Mouse (Mus musculus) heart, embryonic 11.5 days (tissue): ENCODE measurements around the gene Cldn4. TPM values are rescaled to one million over a fixed set of nuclear protein-coding genes. Genes with fewer than 3 reads are reported as not detected.

Source experiments
- ATAC-seq: fragments of 200-750 bp; cut with Nextera tagmentation; replicated peaks from 2 replicates; pipeline ENCODE4 v1.8.0; 2017; ENCODE audit warnings: moderate library complexity; ENCODE audit not compliant: insufficient number of reproducible peaks, low FRiP score, low TSS enrichment
- H3K27ac ChIP-seq: fragments of 300-500 bp; sonication (generic); 2 replicates; pipeline ENCODE4 v1.5.1; 2014; ENCODE audit warnings: mild to moderate bottlenecking, low read depth, low read length
- H3K27me3 ChIP-seq: fragments of 300-500 bp; sonication (generic); 2 replicates; pipeline ENCODE4 v1.6.1; 2014; ENCODE audit warnings: mild to moderate bottlenecking, low read length, mixed read lengths; ENCODE audit not compliant: control insufficient read depth, insufficient read depth
- H3K36me3 ChIP-seq: fragments of 300-500 bp; sonication (generic); 2 replicates; pipeline ENCODE4 v1.6.1; 2014; ENCODE audit warnings: mild to moderate bottlenecking, low read length, moderate library complexity, mixed read lengths; ENCODE audit not compliant: control insufficient read depth, insufficient read depth
- H3K4me1 ChIP-seq: fragments of 300-500 bp; sonication (generic); 2 replicates; pipeline ENCODE4 v1.6.1; 2014; ENCODE audit warnings: low read length; ENCODE audit not compliant: control insufficient read depth, insufficient read depth
- H3K4me2 ChIP-seq: fragments of 300-500 bp; sonication (generic); 2 replicates; pipeline ENCODE4 v1.6.1; 2014; ENCODE audit warnings: mild to moderate bottlenecking, moderate library complexity
- H3K4me3 ChIP-seq: fragments of 300-500 bp; sonication (generic); 2 replicates; pipeline ENCODE4 v1.5.1; 2014; ENCODE audit warnings: low read depth, low read length
- H3K9ac ChIP-seq: fragments of 300-500 bp; sonication (generic); 2 replicates; pipeline ENCODE4 v1.6.1; 2014; ENCODE audit warnings: mild to moderate bottlenecking, low read depth, low read length, moderate library complexity
- H3K9me3 ChIP-seq: fragments of 300-500 bp; sonication (generic); replicated peaks from 2 replicates; pipeline ENCODE4 v1.6.1; 2016; ENCODE audit warnings: low read length; ENCODE audit not compliant: control insufficient read depth
- WGBS: fragments of 180-500 bp; shearing (Covaris S2); extraction: QIAGEN DNeasy Blood & Tissue Kit; methylation state at CpG from one replicate; pipeline ENCODE4 v1.1.7; 2014; ENCODE audit not compliant: insufficient replicate concordance; 5-methylcytosine and 5-hydroxymethylcytosine counted together
- polyA plus RNA-seq: library from polyadenylated mRNA; unstranded; fragments of >200 nt; fragmentation: Nextera tagmentation; extraction: Ambion mirVana; gene quantifications from 2 replicates; pipeline ENCODE4 v1.2.1, GENCODE M21; 2014

Gene Cldn4
- polyA plus RNA-seq, 1 experiment from 2014 or later = 1.7 TPM

GRCm38 (mm10) chr5:134955491-134955890 is 8.8 kb upstream of the Cldn4 start:
- H3K9me3 ChIP-seq = no peaks in the 10 kb centered on the region
- ATAC-seq = no peak
- no peak overlapping the region for H3K4me2 ChIP-seq
- WGBS = 58% methylated on average over 5 of the region's 5 CpGs
- H3K4me1 ChIP-seq = peaks cover 12% of the 10 kb centered on the region
- no peaks in the 10 kb centered on the region for H3K36me3 ChIP-seq
- no peak overlapping the region for H3K4me3 ChIP-seq
- H3K9ac ChIP-seq = no peak overlapping the region
- H3K27me3 ChIP-seq = no peaks in the 10 kb centered on the region
- H3K27ac ChIP-seq = no peak overlapping the region

- 7% methylated on average over 19 of the region's 19 CpGs for WGBS
- H3K9ac ChIP-seq = peak overlapping the region; percentile 29; the same call in 1 of the 2 replicates
- H3K36me3 ChIP-seq = no peaks in the 10 kb centered on the region
- 0 out of 2 replicates have a peak overlapping the region, but pooled peaks have one; percentile 19 for H3K4me3 ChIP-seq
- H3K27ac ChIP-seq = peak overlapping the region; percentile 38; the same call in 1 of the 2 replicates
- peaks cover 9% of the 10 kb centered on the region for H3K27me3 ChIP-seq
- peak; percentile 55 for ATAC-seq
- H3K4me1 ChIP-seq = peaks cover 20% of the 10 kb centered on the region
- peak overlapping the region; percentile 56 for H3K4me2 ChIP-seq
- H3K9me3 ChIP-seq = no peaks in the 10 kb centered on the region
Measured at GRCm38 (mm10) chr5:134951053-134951884, 4.5 kb upstream of the Cldn4 start.

GRCm38 (mm10) chr5:134948085-134948439 is 1.3 kb upstream of the Cldn4 start:
- Histone ChIP-seq H3K4me1 (peaks cover 24% of the 10 kb centered on the region), H3K27me3 (peaks cover 25% of the 10 kb centered on the region), H3K36me3 (no peaks in the 10 kb centered on the region), H3K9me3 (no peaks in the 10 kb centered on the region), H3K4me2 (no peak overlapping the region), H3K27ac (no peak overlapping the region), H3K9ac (no peak overlapping the region), H3K4me3 (no peak overlapping the region)
- WGBS = 48% methylated on average over 4 of the region's 4 CpGs
- no peak for ATAC-seq

GRCm38 (mm10) chr5:134947420-134948084 is 818 bp upstream of the Cldn4 start:
- 53% methylated on average over 5 of the region's 5 CpGs for WGBS
- no peak overlapping the region for H3K4me3 ChIP-seq
- H3K27me3 ChIP-seq = peaks cover 25% of the 10 kb centered on the region
- no peak overlapping the region for H3K27ac ChIP-seq
- peaks cover 24% of the 10 kb centered on the region for H3K4me1 ChIP-seq
- no peak for ATAC-seq
- H3K4me2 ChIP-seq = no peak overlapping the region
- H3K36me3 ChIP-seq = no peaks in the 10 kb centered on the region
- no peak overlapping the region for H3K9ac ChIP-seq
- no peaks in the 10 kb centered on the region for H3K9me3 ChIP-seq

- Histone ChIP-seq H3K27ac (no peak overlapping the region), H3K4me3 (peak overlapping the region; percentile 24), H3K9ac (no peak overlapping the region), H3K9me3 (no peaks in the 10 kb centered on the region), H3K4me1 (peaks cover 17% of the 10 kb centered on the region), H3K4me2 (peak overlapping the region; percentile 45), H3K27me3 (peaks cover 25% of the 10 kb centered on the region), H3K36me3 (no peaks in the 10 kb centered on the region)
- WGBS = 21% methylated on average over 43 of the region's 43 CpGs
- ATAC-seq = no peak
Measured at GRCm38 (mm10) chr5:134946063-134946856, 474 bp downstream of the Cldn4 start.

GRCm38 (mm10) chr5:134945266-134945959 is 1.3 kb downstream of the Cldn4 start:
- WGBS = 54% methylated on average over 16 of the region's 19 CpGs
- peaks cover 12% of the 10 kb centered on the region for H3K4me1 ChIP-seq

GRCm38 (mm10) chr5:134944179-134944578 is 2.6 kb downstream of the Cldn4 start:
- no peak overlapping the region for H3K27ac ChIP-seq
- H3K36me3 ChIP-seq = no peaks in the 10 kb centered on the region
- 50% methylated on average over 5 of the region's 5 CpGs for WGBS
- H3K4me3 ChIP-seq = no peak overlapping the region
- H3K27me3 ChIP-seq = peaks cover 25% of the 10 kb centered on the region
- no peak overlapping the region for H3K4me2 ChIP-seq
- no peak overlapping the region for H3K9ac ChIP-seq
- no peak for ATAC-seq
- H3K4me1 ChIP-seq = peaks cover 12% of the 10 kb centered on the region
- no peaks in the 10 kb centered on the region for H3K9me3 ChIP-seq

More at GRCm38 (mm10) chr5:134945266-134945959, 1.3 kb downstream of the Cldn4 start:
- Histone ChIP-seq H3K27ac (no peak overlapping the region), H3K36me3 (no peaks in the 10 kb centered on the region), H3K9me3 (no peaks in the 10 kb centered on the region), H3K9ac (no peak overlapping the region), H3K27me3 (peaks cover 25% of the 10 kb centered on the region), H3K4me3 (no peak overlapping the region), H3K4me2 (no peak overlapping the region; the same call in 1 of the 2 replicates)
- ATAC-seq = no peak

- WGBS = 86% methylated on average over 2 of the region's 2 CpGs
- Histone ChIP-seq H3K4me1 (peaks cover 12% of the 10 kb centered on the region), H3K4me2 (no peak overlapping the region), H3K9me3 (no peaks in the 10 kb centered on the region), H3K36me3 (no peaks in the 10 kb centered on the region), H3K27ac (no peak overlapping the region), H3K9ac (no peak overlapping the region), H3K27me3 (peaks cover 25% of the 10 kb centered on the region), H3K4me3 (no peak overlapping the region)
- no peak for ATAC-seq
Measured at GRCm38 (mm10) chr5:134942740-134943139, 4.0 kb downstream of the Cldn4 start.
